Mouse (Mus musculus): ENCODE results near the gene Dock9.

DNA sequence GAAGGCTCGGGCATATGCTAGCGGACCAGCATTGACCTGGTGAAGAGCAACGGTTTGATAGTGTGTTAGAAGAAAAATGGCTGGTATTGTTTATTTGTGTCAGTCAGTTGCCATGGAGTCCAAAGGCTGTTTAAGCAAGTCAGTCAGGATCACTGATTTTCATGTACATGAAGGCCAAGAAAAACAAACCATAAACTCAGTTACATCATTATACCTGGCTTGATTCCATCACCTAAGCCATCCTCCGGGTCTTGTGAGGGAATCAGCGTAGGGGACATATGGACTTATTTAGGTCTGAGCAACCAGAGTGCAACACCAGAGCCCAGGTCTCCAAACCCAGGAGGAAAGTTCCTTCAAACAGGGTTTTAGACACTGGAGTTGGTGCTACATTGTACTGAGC, 251.0 kb downstream of the Dock9 start:
- TF ChIP-seq CTCF (conservative IDR thresholded peaks at IDR 0.05; ENCODE audit: insufficient read depth, insufficient read length, low read depth, low read length) (no peak), POLR2A (IDR thresholded peaks at IDR 0.05; ENCODE audit: low read depth, low read length) (no peak)
